Mouse (Mus musculus): ENCODE data around the gene Fxyd2. TPM values are rescaled to one million over a fixed set of nuclear protein-coding genes. Genes with fewer than 3 reads are reported as not detected.
A peak's percentile ranks its signal among the peaks of the same experiment; 100 is the strongest.

Fxyd2 gene
- polyA plus RNA-seq, 1 experiment = 3.1 TPM

DNA sequence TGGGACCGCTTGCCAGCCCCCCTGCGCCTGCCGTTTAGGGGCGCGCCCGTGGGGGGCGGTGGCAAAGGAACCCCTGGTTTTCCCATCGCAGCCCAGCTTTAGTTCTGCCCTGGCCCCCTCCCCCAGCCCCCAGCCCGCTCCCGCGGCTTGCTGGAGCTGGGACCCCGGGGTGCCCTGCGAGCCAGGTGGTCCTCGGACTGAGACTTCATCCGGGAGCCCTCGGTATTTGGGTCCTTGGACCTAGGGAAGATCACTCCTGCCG is 31.2 kb downstream of the Fxyd2 start:
- Histone ChIP-seq H3K27ac (ENCODE audit: insufficient read depth, low read length) (peak overlapping the region; percentile 26; the same call in 1 of the 2 replicates), H3K4me3 (replicated peaks; ENCODE audit: insufficient read depth, low read depth, low read length) (peak overlapping the region; percentile 87), H3K27me3 (ENCODE audit: control insufficient read depth, insufficient read depth, low read length) (no peaks in the 10 kb centered on the region), H3K4me1 (ENCODE audit: control insufficient read depth, insufficient read depth, low read length) (peaks cover 31% of the 10 kb centered on the region)
- TF ChIP-seq CTCF (IDR thresholded peaks at IDR 0.05; ENCODE audit: borderline replicate concordance, insufficient read depth, low read depth, low read length) = no peak
- TF ChIP-seq POLR2A (IDR thresholded peaks at IDR 0.05; ENCODE audit: borderline replicate concordance, insufficient read depth, low read length) = no peak
- DNase-seq = no peak
- under 1% methylated on average over 13 of the region's 17 CpGs for WGBS

DNA sequence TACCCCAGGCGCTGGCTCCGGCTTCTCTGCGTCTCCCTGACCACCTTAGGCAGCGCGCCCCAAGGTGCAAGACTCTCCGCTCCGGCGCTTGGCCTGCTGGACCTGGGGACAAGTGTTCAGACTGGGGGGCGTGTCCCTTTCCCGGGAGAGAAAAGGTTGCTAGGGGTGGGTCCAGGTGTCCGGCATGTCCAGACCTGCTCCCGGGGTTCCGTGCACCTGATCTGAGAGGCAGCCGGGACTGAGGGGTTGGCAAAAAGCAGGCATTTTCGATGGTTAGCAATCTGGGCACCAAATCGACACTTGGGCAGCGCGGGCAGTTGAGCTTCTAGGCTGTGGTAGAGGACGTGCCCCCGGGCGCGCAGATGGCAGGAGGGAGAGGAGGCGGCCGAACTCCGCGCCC is 31.7 kb downstream of the Fxyd2 start:
- H3K4me1 ChIP-seq (ENCODE audit: control insufficient read depth, insufficient read depth, low read length) = peaks cover 29% of the 10 kb centered on the region
- TF ChIP-seq POLR2A (IDR thresholded peaks at IDR 0.05; ENCODE audit: borderline replicate concordance, insufficient read depth, low read length) (no peak), CTCF (IDR thresholded peaks at IDR 0.05; ENCODE audit: borderline replicate concordance, insufficient read depth, low read depth, low read length) (no peak)
- no peaks in the 10 kb centered on the region for H3K27me3 ChIP-seq (ENCODE audit: control insufficient read depth, insufficient read depth, low read length)
- 1% methylated on average over 26 of the region's 26 CpGs for WGBS
- DNase-seq = peak; percentile 62 to 70
- H3K4me3 ChIP-seq (replicated peaks; ENCODE audit: insufficient read depth, low read depth, low read length) = peak overlapping the region; percentile 87
- peak overlapping the region; percentile 50; the same call in 1 of the 2 replicates for H3K27ac ChIP-seq (ENCODE audit: insufficient read depth, low read length)

GRCm38 (mm10) chr9:45432639-45433038 is 33.2 kb downstream of the Fxyd2 start:
- Histone ChIP-seq H3K4me1 (ENCODE audit: control insufficient read depth, insufficient read depth, low read length) (peaks cover 17% of the 10 kb centered on the region), H3K27ac (ENCODE audit: insufficient read depth, low read length) (peak overlapping the region; percentile 50; the same call in 1 of the 2 replicates), H3K4me3 (replicated peaks; ENCODE audit: insufficient read depth, low read depth, low read length) (peak overlapping the region; percentile 29), H3K27me3 (ENCODE audit: control insufficient read depth, insufficient read depth, low read length) (no peaks in the 10 kb centered on the region)
- WGBS = 65% methylated on average over 12 of the region's 12 CpGs
- no peak for DNase-seq
- no peak for TF ChIP-seq CTCF (IDR thresholded peaks at IDR 0.05; ENCODE audit: borderline replicate concordance, insufficient read depth, low read depth, low read length)

GRCm38 (mm10) chr9:45433119-45433518 is 33.6 kb downstream of the Fxyd2 start:
- TF ChIP-seq POLR2A (IDR thresholded peaks at IDR 0.05; ENCODE audit: borderline replicate concordance, insufficient read depth, low read length) (no peak), CTCF (IDR thresholded peaks at IDR 0.05; ENCODE audit: borderline replicate concordance, insufficient read depth, low read depth, low read length) (no peak)
- peaks cover 14% of the 10 kb centered on the region for H3K4me1 ChIP-seq (ENCODE audit: control insufficient read depth, insufficient read depth, low read length)
- 64% methylated on average over 9 of the region's 9 CpGs for WGBS

GRCm38 (mm10) chr9:45434171-45434570 is 34.7 kb downstream of the Fxyd2 start:
- peaks cover 17% of the 10 kb centered on the region for H3K4me1 ChIP-seq (ENCODE audit: control insufficient read depth, insufficient read depth, low read length)
- no peak for DNase-seq
- TF ChIP-seq CTCF (IDR thresholded peaks at IDR 0.05; ENCODE audit: borderline replicate concordance, insufficient read depth, low read depth, low read length) (no peak), POLR2A (IDR thresholded peaks at IDR 0.05; ENCODE audit: borderline replicate concordance, insufficient read depth, low read length) (no peak)
- no peaks in the 10 kb centered on the region for H3K27me3 ChIP-seq (ENCODE audit: control insufficient read depth, insufficient read depth, low read length)
- WGBS = 79% methylated on average over 2 of the region's 2 CpGs
- no peak overlapping the region for H3K4me3 ChIP-seq (replicated peaks; ENCODE audit: insufficient read depth, low read depth, low read length)
- no peak overlapping the region for H3K27ac ChIP-seq (ENCODE audit: insufficient read depth, low read length)

More at GRCm38 (mm10) chr9:45433119-45433518, 33.6 kb downstream of the Fxyd2 start:
- no peak overlapping the region for H3K27ac ChIP-seq (ENCODE audit: insufficient read depth, low read length)
- H3K4me3 ChIP-seq (replicated peaks; ENCODE audit: insufficient read depth, low read depth, low read length) = no peak overlapping the region
- no peaks in the 10 kb centered on the region for H3K27me3 ChIP-seq (ENCODE audit: control insufficient read depth, insufficient read depth, low read length)
- no peak for DNase-seq

DNA sequence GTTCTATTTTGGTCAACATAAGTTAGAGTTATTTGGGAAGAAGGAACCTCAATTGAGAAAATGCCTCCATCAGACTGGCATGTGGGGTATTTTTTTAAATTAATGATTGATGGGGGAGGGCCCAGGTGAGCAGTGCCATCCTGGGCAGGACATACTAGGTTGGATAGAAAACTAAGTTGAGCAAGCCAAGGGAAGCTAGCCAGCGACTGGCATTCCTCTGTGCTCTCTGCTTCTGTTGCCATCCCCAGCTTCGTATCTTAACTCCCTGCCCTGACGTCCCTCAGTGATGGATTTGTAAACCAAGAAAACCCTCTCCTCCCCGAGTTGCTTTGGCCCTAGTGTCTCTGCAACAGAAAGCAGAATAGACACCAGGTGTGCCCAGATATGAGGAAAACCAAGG is 39.6 kb downstream of the Fxyd2 start:
- 26% methylated on average over 4 of the region's 4 CpGs for WGBS
- no peak for DNase-seq
- no peak overlapping the region for H3K27ac ChIP-seq (ENCODE audit: insufficient read depth, low read length)
- H3K4me1 ChIP-seq (ENCODE audit: control insufficient read depth, insufficient read depth, low read length) = peaks cover 17% of the 10 kb centered on the region
- H3K4me3 ChIP-seq (replicated peaks; ENCODE audit: insufficient read depth, low read depth, low read length) = no peak overlapping the region
- no peaks in the 10 kb centered on the region for H3K27me3 ChIP-seq (ENCODE audit: control insufficient read depth, insufficient read depth, low read length)
- TF ChIP-seq POLR2A (IDR thresholded peaks at IDR 0.05; ENCODE audit: borderline replicate concordance, insufficient read depth, low read length) = no peak
- TF ChIP-seq CTCF (IDR thresholded peaks at IDR 0.05; ENCODE audit: borderline replicate concordance, insufficient read depth, low read depth, low read length) = no peak

DNA sequence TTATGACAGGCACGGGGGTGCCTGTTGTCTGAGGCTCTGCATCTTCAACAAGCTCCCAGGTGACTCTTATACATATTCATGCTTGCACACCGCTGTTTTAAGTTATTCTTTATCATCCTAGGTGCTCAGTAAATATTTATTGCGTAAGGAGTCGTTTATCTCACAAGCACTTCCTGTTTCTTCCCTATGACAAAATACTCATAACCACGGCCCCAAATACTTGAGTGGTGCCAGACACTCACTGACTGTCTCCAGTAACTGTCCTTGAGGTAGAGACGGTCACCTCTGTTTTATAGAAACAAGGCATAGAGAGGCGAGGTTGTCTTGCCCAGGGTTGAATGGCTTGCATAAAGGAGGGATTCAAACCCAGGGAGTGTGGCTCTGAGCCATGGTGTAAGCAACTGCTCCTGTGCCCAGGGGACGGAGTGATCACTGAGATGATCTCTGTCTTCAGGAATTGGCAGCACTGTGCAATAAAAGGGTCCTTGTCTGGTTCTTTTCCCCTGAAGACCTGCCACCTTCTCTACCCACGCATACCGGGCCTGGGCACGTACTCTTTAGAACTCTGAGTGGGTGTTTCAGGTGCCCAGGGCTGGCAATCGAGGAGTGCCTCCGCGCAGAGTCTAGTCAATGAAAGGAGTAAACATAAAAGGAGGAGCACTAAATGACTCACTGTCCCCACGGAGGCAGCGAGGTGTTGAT is 40.8 kb downstream of the Fxyd2 start:
- no peak for DNase-seq
- no peak overlapping the region for H3K4me3 ChIP-seq (replicated peaks; ENCODE audit: insufficient read depth, low read depth, low read length)
- H3K4me1 ChIP-seq (ENCODE audit: control insufficient read depth, insufficient read depth, low read length) = peaks cover 17% of the 10 kb centered on the region
- H3K27ac ChIP-seq (ENCODE audit: insufficient read depth, low read length) = no peak overlapping the region
- WGBS = 86% methylated on average over 16 of the region's 16 CpGs
- H3K27me3 ChIP-seq (ENCODE audit: control insufficient read depth, insufficient read depth, low read length) = no peaks in the 10 kb centered on the region
- no peak for TF ChIP-seq CTCF (IDR thresholded peaks at IDR 0.05; ENCODE audit: borderline replicate concordance, insufficient read depth, low read depth, low read length)

DNA sequence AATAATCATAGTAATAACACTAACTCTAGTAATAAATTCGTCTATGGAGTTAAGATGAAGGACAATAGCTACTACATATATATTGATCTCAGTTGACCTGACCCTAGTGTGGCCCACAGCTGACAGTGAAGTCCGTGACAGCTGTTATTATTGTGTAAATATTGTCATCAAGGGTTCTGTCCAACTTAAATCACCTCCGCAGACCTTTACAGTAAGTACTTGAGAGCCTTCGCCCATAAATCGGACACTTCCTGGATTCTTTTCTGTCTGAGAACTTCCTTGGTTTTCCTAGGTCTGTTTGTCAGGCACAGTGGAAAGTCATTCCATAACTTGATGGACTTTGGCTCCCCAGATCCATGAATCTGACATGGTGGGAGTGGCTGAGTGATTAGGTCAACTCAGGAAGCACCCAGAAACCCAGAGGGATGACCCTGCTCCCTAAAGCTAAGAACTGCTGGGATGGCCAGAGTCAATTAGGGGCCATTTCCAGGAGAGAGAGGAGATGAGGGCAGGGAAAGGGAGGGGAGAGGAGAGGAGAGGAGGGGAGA is 44.9 kb downstream of the Fxyd2 start:
- Histone ChIP-seq H3K4me1 (ENCODE audit: control insufficient read depth, insufficient read depth, low read length) (peaks cover 19% of the 10 kb centered on the region), H3K27me3 (ENCODE audit: control insufficient read depth, insufficient read depth, low read length) (no peaks in the 10 kb centered on the region), H3K4me3 (replicated peaks; ENCODE audit: insufficient read depth, low read depth, low read length) (no peak overlapping the region), H3K27ac (ENCODE audit: insufficient read depth, low read length) (no peak overlapping the region)
- 91% methylated on average over 5 of the region's 5 CpGs for WGBS
- no peak for DNase-seq
- TF ChIP-seq CTCF (IDR thresholded peaks at IDR 0.05; ENCODE audit: borderline replicate concordance, insufficient read depth, low read depth, low read length) (no peak), POLR2A (IDR thresholded peaks at IDR 0.05; ENCODE audit: borderline replicate concordance, insufficient read depth, low read length) (no peak)
